Mouse (Mus musculus) heart, postnatal 0 days (tissue): ENCODE measurements around the gene Elavl1. TPM values are rescaled to one million over a fixed set of nuclear protein-coding genes. Genes with fewer than 3 reads are reported as not detected.

Source experiments
- ATAC-seq: fragments of 200-750 bp; cut with Nextera tagmentation; 2 replicates; pipeline ENCODE4 v1.8.0; 2017; ENCODE audit warnings: low read depth, moderate number of reproducible peaks, moderate library complexity; ENCODE audit not compliant: insufficient read depth
- DNase-seq: peaks from one replicate; pipeline ENCODE4 v3.0.0-alpha.2; 2016; ENCODE audit warnings: low spot score
- H3K27ac ChIP-seq: fragments of 300-500 bp; sonication (generic); 2 replicates; pipeline ENCODE4 v1.5.1; 2014; ENCODE audit warnings: low read depth, mild to moderate bottlenecking
- H3K27me3 ChIP-seq: fragments of 300-500 bp; sonication (generic); 2 replicates; pipeline ENCODE4 v1.6.1; 2014; ENCODE audit warnings: low read length, mixed read lengths; ENCODE audit not compliant: control insufficient read depth, insufficient read depth
- H3K36me3 ChIP-seq: fragments of 300-500 bp; sonication (generic); replicated peaks from 2 replicates; pipeline ENCODE4 v1.6.1; 2014; ENCODE audit warnings: low read length, mixed read lengths; ENCODE audit not compliant: control insufficient read depth, insufficient read depth
- H3K4me1 ChIP-seq: fragments of 300-500 bp; sonication (generic); 2 replicates; pipeline ENCODE4 v1.6.1; 2014; ENCODE audit warnings: antibody characterized with exemption; ENCODE audit not compliant: control insufficient read depth, insufficient read depth
- H3K4me2 ChIP-seq: fragments of 300-500 bp; sonication (generic); 2 replicates; pipeline ENCODE4 v1.6.1; 2014; ENCODE audit warnings: low read depth, mild to moderate bottlenecking, low read length, moderate library complexity
- H3K4me3 ChIP-seq: fragments of 300-500 bp; sonication (generic); 2 replicates; pipeline ENCODE4 v1.5.1; 2014; ENCODE audit warnings: low read depth, low read length
- H3K9ac ChIP-seq: fragments of 300-500 bp; sonication (generic); replicated peaks from 2 replicates; pipeline ENCODE4 v1.6.1; 2014; ENCODE audit warnings: low read depth, low read length, mixed read lengths
- H3K9me3 ChIP-seq: fragments of 300-500 bp; sonication (generic); replicated peaks from 2 replicates; pipeline ENCODE4 v1.6.1; 2016; ENCODE audit warnings: low read length; ENCODE audit not compliant: control insufficient read depth
- CTCF ChIP-seq: IDR thresholded peaks from 2 replicates; pipeline ENCODE4 v1.5.1; 2016; ENCODE audit warnings: antibody characterized with exemption, control low read depth, low read depth
- EP300 ChIP-seq: IDR thresholded peaks from 2 replicates; pipeline ENCODE4 v1.6.1; 2016; ENCODE audit warnings: antibody characterized with exemption, low read depth
- WGBS: fragments of 180-500 bp; shearing (Covaris S2); extraction: QIAGEN DNeasy Blood & Tissue Kit; methylation state at CpG from one replicate; pipeline ENCODE4 v1.1.7; 2014; 5-methylcytosine and 5-hydroxymethylcytosine counted together
- polyA plus RNA-seq: library from polyadenylated mRNA; unstranded; fragments of >200 nt; fragmentation: Nextera tagmentation; extraction: Ambion mirVana; gene quantifications from 2 replicates; pipeline ENCODE4 v1.2.1, GENCODE M21; 2015
- total RNA-seq: library from RNA; depleted of rRNA; stranded (reverse); fragments of >200 nt; gene quantifications from 2 replicates; pipeline ENCODE4 v1.2.3, GENCODE M21; 2014; ENCODE audit warnings: low replicate concordance

Gene Elavl1
- total and polyA plus RNA-seq, 2 experiments from 2014 or later: 61.1 to 93.3 TPM

- no peak overlapping the region for H3K27ac ChIP-seq
- no peaks in the 10 kb centered on the region for H3K4me1 ChIP-seq
- 75% methylated on average over 3 of the region's 3 CpGs for WGBS
- no peak overlapping the region for H3K9ac ChIP-seq
- H3K4me2 ChIP-seq: no peak overlapping the region
- H3K27me3 ChIP-seq: no peaks in the 10 kb centered on the region
- H3K9me3 ChIP-seq: no peaks in the 10 kb centered on the region
- no peak overlapping the region for H3K4me3 ChIP-seq
- TF ChIP-seq EP300 (no peak), CTCF (no peak)
- no peaks in the 10 kb centered on the region for H3K36me3 ChIP-seq
- no peak for DNase-seq
- ATAC-seq: no peak
Observed at GRCm38 (mm10) chr8:4350618-4351017, 25.4 kb upstream of the Elavl1 start.

- H3K4me1 ChIP-seq: no peaks in the 10 kb centered on the region
- no peaks in the 10 kb centered on the region for H3K27me3 ChIP-seq
- no peak overlapping the region for H3K4me3 ChIP-seq
- DNase-seq: no peak
- no peak overlapping the region for H3K27ac ChIP-seq
- WGBS: 64% methylated on average over 1 of the region's 1 CpGs
- H3K9ac ChIP-seq: no peak overlapping the region
- TF ChIP-seq EP300 (no peak), CTCF (no peak)
- no peak for ATAC-seq
- no peaks in the 10 kb centered on the region for H3K9me3 ChIP-seq
- no peaks in the 10 kb centered on the region for H3K36me3 ChIP-seq
- no peak overlapping the region for H3K4me2 ChIP-seq
Observed at GRCm38 (mm10) chr8:4349335-4349734, 24.1 kb upstream of the Elavl1 start.

- no peak overlapping the region for H3K9ac ChIP-seq
- no peaks in the 10 kb centered on the region for H3K9me3 ChIP-seq
- H3K27ac ChIP-seq: no peak overlapping the region
- H3K27me3 ChIP-seq: no peaks in the 10 kb centered on the region
- ATAC-seq (no peak), DNase-seq (no peak)
- H3K36me3 ChIP-seq: no peaks in the 10 kb centered on the region
- peak overlapping the region; percentile 2; the same call in 1 of the 2 replicates for H3K4me3 ChIP-seq
- H3K4me2 ChIP-seq: peak overlapping the region; percentile 45
- TF ChIP-seq EP300 (no peak), CTCF (no peak)
- no peaks in the 10 kb centered on the region for H3K4me1 ChIP-seq
- WGBS: 29% methylated on average over 12 of the region's 12 CpGs
Observed at GRCm38 (mm10) chr8:4348275-4348674, 23.1 kb upstream of the Elavl1 start.

- H3K9ac ChIP-seq: no peak overlapping the region
- DNase-seq: no peak
- no peak for ATAC-seq
- H3K27ac ChIP-seq: no peak overlapping the region
- 61% methylated on average over 7 of the region's 7 CpGs for WGBS
- H3K36me3 ChIP-seq: no peaks in the 10 kb centered on the region
- no peak overlapping the region for H3K4me3 ChIP-seq
- H3K4me2 ChIP-seq: peak overlapping the region; percentile 45
- H3K4me1 ChIP-seq: no peaks in the 10 kb centered on the region
- no peaks in the 10 kb centered on the region for H3K27me3 ChIP-seq
- TF ChIP-seq CTCF (no peak), EP300 (no peak)
- no peaks in the 10 kb centered on the region for H3K9me3 ChIP-seq
Observed at GRCm38 (mm10) chr8:4347661-4348060, 22.4 kb upstream of the Elavl1 start.

GRCm38 (mm10) chr8:4340207-4340606 lies 15.0 kb upstream of the Elavl1 start:
- no peaks in the 10 kb centered on the region for H3K9me3 ChIP-seq
- no peaks in the 10 kb centered on the region for H3K4me1 ChIP-seq
- WGBS: 81% methylated on average over 3 of the region's 3 CpGs
- DNase-seq (no peak), ATAC-seq (no peak)
- TF ChIP-seq CTCF (no peak), EP300 (no peak)
- no peaks in the 10 kb centered on the region for H3K27me3 ChIP-seq
- H3K27ac ChIP-seq: no peak overlapping the region
- no peak overlapping the region for H3K9ac ChIP-seq
- no peak overlapping the region for H3K4me3 ChIP-seq
- H3K36me3 ChIP-seq: peaks cover 33% of the 10 kb centered on the region
- H3K4me2 ChIP-seq: no peak overlapping the region

GRCm38 (mm10) chr8:4335678-4336077 lies 10.5 kb upstream of the Elavl1 start:
- Histone ChIP-seq H3K4me3 (no peak overlapping the region), H3K27ac (no peak overlapping the region), H3K27me3 (no peaks in the 10 kb centered on the region), H3K9me3 (no peaks in the 10 kb centered on the region), H3K9ac (no peak overlapping the region), H3K4me2 (no peak overlapping the region), H3K36me3 (peaks cover 66% of the 10 kb centered on the region), H3K4me1 (no peaks in the 10 kb centered on the region)
- WGBS: 75% methylated on average over 2 of the region's 2 CpGs
- ATAC-seq (no peak), DNase-seq (no peak)
- TF ChIP-seq CTCF (no peak), EP300 (no peak)
